Mouse (Mus musculus) monocyte, adult 2 months (primary cell): ENCODE results near the gene Gm20683.

ENCODE experiments used
- DNase-seq, 2 experiments: peaks; one replicate each; pipeline ENCODE4 v3.0.0; 2022; ENCODE audit warnings: low spot score in 2 of 2, low read depth in 1 of 2

Gene Gm20683

GRCm38 (mm10) chr17:25796211-25796771 is 45.3 kb downstream of the Gm20683 start:
- no peak for DNase-seq

GRCm38 (mm10) chr17:25795609-25796092 is 45.9 kb downstream of the Gm20683 start, which contains the start of gene AC134908.4:
AC134908.4 (minus strand) TSS chr17:25795659.
- DNase-seq: no peak

GRCm38 (mm10) chr17:25794998-25795397 is 46.6 kb downstream of the Gm20683 start:
- no peak for DNase-seq

- no peak for DNase-seq
Observed at GRCm38 (mm10) chr17:25794197-25794596, 47.4 kb downstream of the Gm20683 start.

- DNase-seq: no peak
Observed at GRCm38 (mm10) chr17:25792615-25793014, 48.9 kb downstream of the Gm20683 start, which contains the start of gene Fam173a. Fam173a (minus strand) TSS chr17:25792901.

GRCm38 (mm10) chr17:25791843-25792527 is 49.6 kb downstream of the Gm20683 start:
- peak; percentile 49 to 75 for DNase-seq

- DNase-seq: no peak
Observed at GRCm38 (mm10) chr17:25791320-25791842, 50.2 kb downstream of the Gm20683 start.

GRCm38 (mm10) chr17:25786781-25787504 is 54.6 kb downstream of the Gm20683 start:
- DNase-seq: no peak

- DNase-seq: no peak
Observed at GRCm38 (mm10) chr17:25786280-25786679, 55.3 kb downstream of the Gm20683 start, which contains the start of gene Ccdc78. Ccdc78 (plus strand) TSS chr17:25786580.

- DNase-seq: peak; percentile 83 to 93
Observed at GRCm38 (mm10) chr17:25785281-25785745, 56.2 kb downstream of the Gm20683 start, which contains the start of gene Haghl. Haghl (minus strand) TSS chr17:25785673.
